Mouse (Mus musculus): ENCODE results near the gene Plcb2.

- TF ChIP-seq CTCF (conservative IDR thresholded peaks at IDR 0.05; ENCODE audit: low read length) (peak; percentile 52), POU5F1 (IDR thresholded peaks at IDR 0.05; ENCODE audit: borderline replicate concordance, low read length) (no peak), NANOG (IDR thresholded peaks at IDR 0.05; ENCODE audit: borderline replicate concordance, low read length) (no peak)
These were observed 36.0 kb upstream of the Plcb2 start for GRCm38 (mm10) chr2:118764094-118764831.
